Mouse (Mus musculus) myocyte (in vitro differentiated cells): Measurements from ENCODE around the gene Chrd. TPM values are rescaled to one million over a fixed set of nuclear protein-coding genes. Genes with fewer than 3 reads are reported as not detected.
A peak's percentile ranks its signal among the peaks of the same experiment; 100 is the strongest.

Source experiments
- H3K27me3 ChIP-seq: one replicate; pipeline ENCODE4 v1.6.1; 2011; ENCODE audit not compliant: control insufficient read depth, insufficient read depth, insufficient read length
- H3K36me3 ChIP-seq: one replicate; pipeline ENCODE4 v1.6.1; 2011; ENCODE audit not compliant: control insufficient read depth, insufficient read depth
- H3K4me2 ChIP-seq: one replicate; pipeline ENCODE4 v1.6.1; 2011; ENCODE audit warnings: low read depth, control low read depth
- H3K4me3 ChIP-seq: one replicate; pipeline ENCODE4 v1.5.1; 2011; ENCODE audit warnings: mild to moderate bottlenecking, control low read depth, moderate library complexity
- H3K79me2 ChIP-seq: one replicate; pipeline ENCODE4 v1.6.1; 2011; ENCODE audit not compliant: control insufficient read depth, insufficient read depth
- H3ac ChIP-seq: one replicate; pipeline ENCODE4 v1.6.1; 2011; ENCODE audit not compliant: control insufficient read depth, insufficient read length
- CEBPB ChIP-seq: IDR thresholded peaks from 2 replicates; pipeline ENCODE4 v1.6.1; 2011; ENCODE audit warnings: mild to moderate bottlenecking, moderate library complexity; ENCODE audit not compliant: poor library complexity, insufficient read depth, severe bottlenecking
- E2F4 ChIP-seq: IDR thresholded peaks from one replicate; pipeline ENCODE4 v1.6.1; 2011; ENCODE audit warnings: mild to moderate bottlenecking, control low read depth, moderate library complexity; ENCODE audit not compliant: insufficient read depth
- MAX ChIP-seq: IDR thresholded peaks from one replicate; pipeline ENCODE4 v1.6.1; 2011; ENCODE audit warnings: low read depth, mild to moderate bottlenecking, control low read depth
- MYOD1 ChIP-seq, 3 experiments: IDR thresholded peaks; one replicate each; pipeline ENCODE4 v1.6.1; 2011; ENCODE audit warnings: control low read depth in 2 of 3, low read depth in 2 of 3, mild to moderate bottlenecking in 2 of 3, moderate library complexity in 1 of 3; ENCODE audit not compliant: insufficient read length in 2 of 3, control insufficient read depth in 1 of 3
- MYOG ChIP-seq, 3 experiments: IDR thresholded peaks; one replicate each; pipeline ENCODE4 v1.6.1; 2011; ENCODE audit warnings: control low read depth in 2 of 3, low read depth in 2 of 3, mild to moderate bottlenecking in 2 of 3; ENCODE audit not compliant: insufficient read length in 2 of 3, control insufficient read depth in 1 of 3, insufficient read depth in 1 of 3
- POLR2A ChIP-seq: IDR thresholded peaks from one replicate; pipeline ENCODE4 v1.6.1; 2011; ENCODE audit warnings: low read depth, mild to moderate bottlenecking, control low read depth, moderate library complexity; ENCODE audit not compliant: insufficient read length
- POLR2AphosphoS2 ChIP-seq: IDR thresholded peaks from one replicate; pipeline ENCODE4 v1.6.1; 2011; ENCODE audit warnings: low read depth, control low read depth; ENCODE audit not compliant: insufficient read length
- REST ChIP-seq: IDR thresholded peaks from one replicate; pipeline ENCODE4 v1.6.1; 2011; ENCODE audit warnings: mild to moderate bottlenecking, control low read depth, moderate library complexity; ENCODE audit not compliant: insufficient read depth, insufficient read length
- SRF ChIP-seq: IDR thresholded peaks from one replicate; pipeline ENCODE4 v1.6.1; 2011; ENCODE audit warnings: low read depth; ENCODE audit not compliant: control insufficient read depth, insufficient read length
- TCF12 ChIP-seq: IDR thresholded peaks from one replicate; pipeline ENCODE4 v1.6.1; 2011; ENCODE audit warnings: mild to moderate bottlenecking, control low read depth; ENCODE audit not compliant: poor library complexity, insufficient read depth, severe bottlenecking
- TCF3 ChIP-seq: IDR thresholded peaks from one replicate; pipeline ENCODE4 v1.6.1; 2011; ENCODE audit warnings: low read depth, control low read depth; ENCODE audit not compliant: insufficient read length
- USF1 ChIP-seq: IDR thresholded peaks from one replicate; pipeline ENCODE4 v1.6.1; 2011; ENCODE audit warnings: low read depth, mild to moderate bottlenecking, control low read depth, moderate library complexity
- polyA plus RNA-seq: library from polyadenylated mRNA; unstranded; fragments of >200 nt; fragmentation: generic; extraction: Trizol; gene quantifications from one replicate; pipeline ENCODE4 v1.2.1, GENCODE M21; 2012; ENCODE audit warnings: missing spikeins

The Chrd gene
- polyA plus RNA-seq, 1 experiment = 14.0 TPM

DNA sequence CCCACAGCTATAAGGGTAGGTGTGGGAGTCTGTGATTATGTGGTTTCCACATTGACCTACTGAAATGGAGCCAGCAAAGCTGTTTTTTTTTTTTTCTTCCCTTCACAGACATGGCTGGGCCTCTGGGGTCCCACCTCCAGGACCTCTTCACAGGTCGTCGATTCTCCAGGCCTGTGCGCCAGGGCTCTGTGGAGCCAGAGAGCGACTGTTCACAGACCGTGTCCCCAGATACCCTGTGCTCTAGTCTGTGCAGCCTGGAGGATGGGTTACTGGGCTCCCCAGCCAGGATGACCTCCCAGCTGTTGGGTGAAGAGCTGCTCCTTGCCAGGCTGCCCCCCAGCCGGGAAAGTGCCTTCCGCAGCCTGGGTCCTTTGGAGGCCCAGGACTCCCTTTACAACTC lies 31.6 kb upstream of the Chrd start:
- Histone ChIP-seq H3ac (no peak overlapping the region), H3K36me3 (no peaks in the 10 kb centered on the region), H3K79me2 (no peaks in the 10 kb centered on the region), H3K4me2 (no peak overlapping the region), H3K4me3 (no peak overlapping the region), H3K27me3 (no peaks in the 10 kb centered on the region)
- TF ChIP-seq TCF3 = no peak
- no peak for TF ChIP-seq CEBPB
- no peak for TF ChIP-seq POLR2A
- no peak for TF ChIP-seq MYOG (IDR thresholded peaks at IDR 0.05; ENCODE audit: control insufficient read depth in 1 of 3, insufficient read depth in 1 of 3, insufficient read length in 2 of 3, low read depth in 2 of 3)
- TF ChIP-seq SRF = no peak
- no peak for TF ChIP-seq POLR2AphosphoS2
- no peak for TF ChIP-seq TCF12
- TF ChIP-seq REST = no peak
- TF ChIP-seq MAX = no peak
- TF ChIP-seq USF1 = no peak
- no peak for TF ChIP-seq MYOD1 (IDR thresholded peaks at IDR 0.05; ENCODE audit: control insufficient read depth in 1 of 3, insufficient read length in 2 of 3, low read depth in 2 of 3)
- no peak for TF ChIP-seq E2F4

DNA sequence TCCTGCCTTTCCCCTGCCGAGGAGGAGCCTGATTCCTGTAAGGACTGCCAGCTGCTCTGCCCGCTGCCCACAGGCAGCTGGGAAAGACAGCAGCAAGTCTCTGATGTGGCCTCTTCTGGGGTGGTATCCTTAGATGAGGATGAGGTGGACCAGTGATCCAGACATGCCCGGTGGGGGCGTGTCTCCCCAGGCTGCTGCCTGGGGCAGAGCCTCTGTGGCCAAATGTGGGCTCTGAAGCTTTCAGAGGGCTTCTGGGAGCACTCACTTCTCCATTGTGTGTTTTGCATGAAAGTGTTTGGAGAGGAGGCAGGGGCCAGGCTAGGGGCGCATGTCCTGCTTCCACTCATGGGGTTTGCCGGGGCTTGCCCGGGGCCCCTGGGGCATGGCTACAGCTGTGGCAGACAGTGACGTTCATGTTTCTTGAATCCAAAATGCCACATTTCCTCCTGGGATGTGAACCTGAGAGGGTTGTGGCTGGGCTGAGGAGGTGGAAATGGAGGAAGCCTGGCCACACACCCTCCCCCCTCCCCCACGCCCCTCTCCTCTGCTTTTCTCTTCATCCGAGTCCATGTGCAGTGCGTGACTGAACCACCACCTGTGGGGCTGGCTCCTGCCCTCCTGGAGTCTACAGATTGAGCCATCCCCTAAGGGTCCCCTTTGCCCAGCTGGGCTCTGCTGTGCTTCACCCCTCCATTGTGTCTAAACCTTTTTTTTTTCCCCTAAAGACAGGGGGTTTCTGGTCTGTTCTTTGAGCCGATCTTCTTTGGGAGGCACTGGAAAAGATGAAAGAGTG lies 31.0 kb upstream of the Chrd start:
- Histone ChIP-seq H3K27me3 (no peaks in the 10 kb centered on the region), H3ac (no peak overlapping the region), H3K79me2 (no peaks in the 10 kb centered on the region), H3K4me3 (no peak overlapping the region), H3K4me2 (no peak overlapping the region), H3K36me3 (no peaks in the 10 kb centered on the region)
- no peak for TF ChIP-seq MAX
- TF ChIP-seq POLR2A = no peak
- no peak for TF ChIP-seq REST
- TF ChIP-seq CEBPB = no peak
- TF ChIP-seq TCF3 = peak; percentile 24
- TF ChIP-seq USF1 = no peak
- TF ChIP-seq SRF = no peak
- TF ChIP-seq TCF12 = peak; percentile 47
- TF ChIP-seq E2F4 = no peak
- TF ChIP-seq MYOG (IDR thresholded peaks at IDR 0.05; ENCODE audit: control insufficient read depth in 1 of 3, insufficient read depth in 1 of 3, insufficient read length in 2 of 3, low read depth in 2 of 3) = peak; percentile 63 to 95 (median 79)
- peak in 2 of 3 experiments; percentile 83 to 87 for TF ChIP-seq MYOD1 (IDR thresholded peaks at IDR 0.05; ENCODE audit: control insufficient read depth in 1 of 3, insufficient read length in 2 of 3, low read depth in 2 of 3)
- no peak for TF ChIP-seq POLR2AphosphoS2

DNA sequence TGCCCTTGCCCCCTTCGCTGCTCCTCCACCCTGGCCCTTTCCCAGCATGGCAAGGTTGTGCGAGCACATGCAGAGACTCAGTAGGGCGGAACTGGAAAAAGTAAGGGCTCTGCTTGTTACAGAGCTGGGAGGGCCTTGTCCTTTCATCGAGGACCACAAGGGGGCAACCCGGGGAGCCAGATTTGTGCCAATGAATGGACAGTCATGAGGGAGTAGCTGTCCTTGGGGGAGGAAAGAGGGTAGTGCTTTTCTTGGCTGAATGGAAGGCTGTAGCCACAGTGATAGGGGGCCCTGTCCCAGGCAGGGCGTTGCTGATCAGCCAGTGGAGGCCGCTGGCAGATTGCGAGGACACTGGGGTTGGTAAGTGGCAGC lies 30.4 kb upstream of the Chrd start:
- no peaks in the 10 kb centered on the region for H3K79me2 ChIP-seq
- H3ac ChIP-seq = no peak overlapping the region
- H3K36me3 ChIP-seq = no peaks in the 10 kb centered on the region
- H3K27me3 ChIP-seq = no peaks in the 10 kb centered on the region
- TF ChIP-seq TCF12 (no peak), CEBPB (no peak), E2F4 (no peak), POLR2A (no peak), TCF3 (no peak), USF1 (no peak)
- no peak overlapping the region for H3K4me3 ChIP-seq
- no peak overlapping the region for H3K4me2 ChIP-seq

DNA sequence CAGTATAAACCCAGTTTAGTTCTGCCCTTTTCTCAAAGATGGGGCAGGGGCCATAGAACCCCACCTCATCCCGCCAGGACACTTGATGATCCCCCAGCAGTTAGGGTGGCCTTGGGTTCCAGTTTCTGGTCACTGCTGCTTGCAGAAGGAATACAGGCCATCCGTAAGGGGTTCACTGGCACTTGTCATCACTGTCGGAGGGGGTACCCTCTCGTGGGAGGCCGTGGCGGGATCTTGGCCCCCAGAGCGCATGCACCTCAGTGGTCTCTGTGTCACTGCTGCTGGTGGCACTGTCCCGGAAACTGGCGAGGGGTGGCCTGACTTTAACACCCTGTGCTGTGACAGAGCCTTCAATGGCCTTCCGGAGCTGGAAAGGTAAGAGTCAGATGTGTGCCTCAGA lies 29.9 kb upstream of the Chrd start:
- H3K4me2 ChIP-seq = no peak overlapping the region
- H3K36me3 ChIP-seq = no peaks in the 10 kb centered on the region
- no peak overlapping the region for H3ac ChIP-seq
- no peaks in the 10 kb centered on the region for H3K79me2 ChIP-seq
- H3K27me3 ChIP-seq = no peaks in the 10 kb centered on the region
- TF ChIP-seq USF1 = no peak
- TF ChIP-seq TCF12 = no peak
- no peak for TF ChIP-seq SRF
- TF ChIP-seq E2F4 = no peak
- TF ChIP-seq CEBPB = no peak
- no peak for TF ChIP-seq TCF3
- TF ChIP-seq MYOG (IDR thresholded peaks at IDR 0.05; ENCODE audit: control insufficient read depth in 1 of 3, insufficient read depth in 1 of 3, insufficient read length in 2 of 3, low read depth in 2 of 3) = no peak
- TF ChIP-seq MAX = no peak
- no peak for TF ChIP-seq REST
- no peak for TF ChIP-seq POLR2A
- no peak for TF ChIP-seq MYOD1 (IDR thresholded peaks at IDR 0.05; ENCODE audit: control insufficient read depth in 1 of 3, insufficient read length in 2 of 3, low read depth in 2 of 3)
- TF ChIP-seq POLR2AphosphoS2 = no peak
- no peak overlapping the region for H3K4me3 ChIP-seq
